Mouse (Mus musculus) bone marrow macrophage, adult 2 months (primary cell): ENCODE results near the gene Lrch3.

Source experiments
- CTCF ChIP-seq: IDR thresholded peaks from 2 replicates; pipeline ENCODE4 v1.5.1; 2012; ENCODE audit warnings: low read depth, mild to moderate bottlenecking, low read length, moderate library complexity
- POLR2A ChIP-seq: IDR thresholded peaks from 2 replicates; pipeline ENCODE4 v1.6.1; 2012; ENCODE audit warnings: mild to moderate bottlenecking, low read depth, low read length, borderline replicate concordance

DNA sequence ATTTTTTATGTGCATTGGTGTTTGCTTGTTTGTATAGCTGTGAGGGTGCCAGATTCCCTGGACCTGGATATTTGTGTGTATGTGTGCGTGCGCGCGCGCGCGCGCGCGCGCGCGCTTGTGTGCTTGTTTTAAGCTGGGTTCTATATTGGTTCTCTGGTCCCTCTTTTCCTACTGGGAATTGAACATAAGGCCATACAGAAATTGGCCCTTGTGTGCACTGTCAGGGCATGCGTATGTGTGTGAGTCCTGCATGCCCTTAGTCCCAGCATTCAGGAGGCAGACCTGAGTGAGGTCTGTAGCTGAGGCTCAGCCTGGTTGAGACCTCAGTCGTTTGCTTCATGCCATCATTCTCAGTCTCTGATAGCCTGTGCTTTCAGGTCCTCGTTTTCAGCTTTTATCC lies 144.1 kb downstream of the Lrch3 start:
- TF ChIP-seq POLR2A (no peak), CTCF (no peak)
